Mouse (Mus musculus) intestine, embryonic 14.5 days (tissue): ENCODE results near the gene Tvp23a. TPM values are rescaled to one million over a fixed set of nuclear protein-coding genes. Genes with fewer than 3 reads are reported as not detected.

ENCODE experiments used
- ATAC-seq: fragments of 200-750 bp; cut with Nextera tagmentation; replicated peaks from 2 replicates; pipeline ENCODE4 v1.8.0; 2017; ENCODE audit warnings: low read depth, moderate number of reproducible peaks, moderate TSS enrichment, moderate library complexity; ENCODE audit not compliant: low FRiP score, low TSS enrichment
- DNase-seq: peaks from one replicate; pipeline ENCODE4 v3.0.0-alpha.2; 2018; ENCODE audit warnings: low spot score
- H3K27ac ChIP-seq: fragments of 300-500 bp; sonication (generic); 2 replicates; pipeline ENCODE4 v1.5.1; 2014; ENCODE audit warnings: low read depth, mild to moderate bottlenecking, control low read depth
- H3K27me3 ChIP-seq: fragments of 300-500 bp; sonication (generic); replicated peaks from 2 replicates; pipeline ENCODE4 v1.6.1; 2014; ENCODE audit warnings: low read length, control low read depth; ENCODE audit not compliant: control insufficient read depth, insufficient read depth
- H3K36me3 ChIP-seq: fragments of 300-500 bp; sonication (generic); 2 replicates; pipeline ENCODE4 v1.6.1; 2014; ENCODE audit warnings: low read length, control low read depth; ENCODE audit not compliant: control insufficient read depth, insufficient read depth
- H3K4me1 ChIP-seq: fragments of 300-500 bp; sonication (generic); replicated peaks from 2 replicates; pipeline ENCODE4 v1.6.1; 2014; ENCODE audit warnings: low read length, control low read depth, mixed read lengths; ENCODE audit not compliant: control insufficient read depth, insufficient read depth
- H3K4me2 ChIP-seq: fragments of 300-500 bp; sonication (generic); 2 replicates; pipeline ENCODE4 v1.6.1; 2014; ENCODE audit warnings: low read length
- H3K4me3 ChIP-seq: fragments of 300-500 bp; sonication (generic); 2 replicates; pipeline ENCODE4 v1.5.1; 2014; ENCODE audit warnings: low read depth, low read length, control low read depth, mixed read lengths
- H3K9ac ChIP-seq: fragments of 300-500 bp; sonication (generic); 2 replicates; pipeline ENCODE4 v1.6.1; 2014; ENCODE audit warnings: mild to moderate bottlenecking, low read length
- H3K9me3 ChIP-seq: fragments of 300-500 bp; sonication (generic); 2 replicates; pipeline ENCODE4 v1.6.1; 2016; ENCODE audit warnings: low read length, control low read depth; ENCODE audit not compliant: control insufficient read depth
- WGBS: fragments of 180-500 bp; shearing (Covaris S2); extraction: QIAGEN DNeasy Blood & Tissue Kit; methylation state at CpG from one replicate; pipeline ENCODE4 v1.1.7; 2014; 5-methylcytosine and 5-hydroxymethylcytosine counted together
- polyA plus RNA-seq: library from polyadenylated mRNA; unstranded; fragments of >200 nt; fragmentation: Nextera tagmentation; extraction: Ambion mirVana; gene quantifications from 2 replicates; pipeline ENCODE4 v1.2.1, GENCODE M21; 2014

The Tvp23a gene
- polyA plus RNA-seq, 1 experiment from 2014 or later, result 11.4 TPM

- Histone ChIP-seq H3K27ac (no peak within 1 kb of the TSS), H3K9ac (0 out of 2 replicates have a peak within 1 kb of the TSS, but pooled peaks have one; percentile 2), H3K4me1 (peaks cover 6% of the 10 kb centered on the region; the same call in 1 of the 2 replicates), H3K27me3 (0 out of 2 replicates have a peak, but pooled peaks cover 4% of the 10 kb centered on the region), H3K4me2 (peak within 1 kb of the TSS; percentile 56), H3K36me3 (no peaks in the 10 kb centered on the region), H3K4me3 (peak within 1 kb of the TSS; percentile 23), H3K9me3 (no peaks in the 10 kb centered on the region)
- 9% methylated on average over 37 of the region's 37 CpGs for WGBS
- DNase-seq (peak; percentile 74), ATAC-seq (peak; percentile 53)
These were observed 52.2 kb downstream of the Tvp23a start, which contains the start of gene Tekt5 for GRCm38 (mm10) chr16:10394699-10395540. TSS of gene Tekt5 (minus strand) at chr16:10395490.

- H3K9me3 ChIP-seq, result no peaks in the 10 kb centered on the region
- H3K4me3 ChIP-seq, result no peak overlapping the region
- no peak overlapping the region for H3K9ac ChIP-seq
- no peak for ATAC-seq
- 0 out of 2 replicates have a peak, but pooled peaks cover 4% of the 10 kb centered on the region for H3K27me3 ChIP-seq
- peaks cover 6% of the 10 kb centered on the region; the same call in 1 of the 2 replicates for H3K4me1 ChIP-seq
- WGBS, result 85% methylated on average over 9 of the region's 9 CpGs
- H3K27ac ChIP-seq, result no peak overlapping the region
- H3K4me2 ChIP-seq, result no peak overlapping the region
- no peak for DNase-seq
- H3K36me3 ChIP-seq, result no peaks in the 10 kb centered on the region
These were observed 54.6 kb downstream of the Tvp23a start for GRCm38 (mm10) chr16:10392587-10392986.

- Histone ChIP-seq H3K27ac (no peak overlapping the region), H3K4me2 (no peak overlapping the region), H3K4me1 (no peaks in the 10 kb centered on the region), H3K9me3 (no peaks in the 10 kb centered on the region), H3K27me3 (no peaks in the 10 kb centered on the region), H3K36me3 (no peaks in the 10 kb centered on the region), H3K4me3 (no peak overlapping the region), H3K9ac (no peak overlapping the region)
- DNase-seq (no peak), ATAC-seq (no peak)
- WGBS, result 87% methylated on average over 6 of the region's 6 CpGs
These were observed 58.4 kb downstream of the Tvp23a start for GRCm38 (mm10) chr16:10388634-10389365.

GRCm38 (mm10) chr16:10385261-10385660 is 61.9 kb downstream of the Tvp23a start:
- no peak overlapping the region for H3K9ac ChIP-seq
- H3K27ac ChIP-seq, result no peak overlapping the region
- no peaks in the 10 kb centered on the region for H3K36me3 ChIP-seq
- no peak overlapping the region for H3K4me2 ChIP-seq
- 86% methylated on average over 12 of the region's 12 CpGs for WGBS
- DNase-seq, result no peak
- H3K4me3 ChIP-seq, result no peak overlapping the region
- no peak for ATAC-seq
- no peaks in the 10 kb centered on the region for H3K4me1 ChIP-seq
- H3K27me3 ChIP-seq, result no peaks in the 10 kb centered on the region
- H3K9me3 ChIP-seq, result no peaks in the 10 kb centered on the region

GRCm38 (mm10) chr16:10384544-10384943 is 62.6 kb downstream of the Tvp23a start:
- Histone ChIP-seq H3K9me3 (no peaks in the 10 kb centered on the region), H3K27me3 (no peaks in the 10 kb centered on the region), H3K9ac (no peak overlapping the region), H3K36me3 (no peaks in the 10 kb centered on the region), H3K4me1 (no peaks in the 10 kb centered on the region), H3K4me3 (no peak overlapping the region), H3K4me2 (peak overlapping the region; percentile 47), H3K27ac (no peak overlapping the region)
- DNase-seq (no peak), ATAC-seq (no peak; the same call in 1 of the 2 replicates)
- 68% methylated on average over 3 of the region's 3 CpGs for WGBS

GRCm38 (mm10) chr16:10384060-10384497 is 63.1 kb downstream of the Tvp23a start:
- Histone ChIP-seq H3K36me3 (no peaks in the 10 kb centered on the region), H3K9me3 (no peaks in the 10 kb centered on the region), H3K27me3 (no peaks in the 10 kb centered on the region), H3K4me3 (peak overlapping the region; percentile 8; the same call in 1 of the 2 replicates), H3K9ac (no peak overlapping the region), H3K4me1 (no peaks in the 10 kb centered on the region), H3K4me2 (peak overlapping the region; percentile 47), H3K27ac (no peak overlapping the region)
- ATAC-seq (peak; percentile 79), DNase-seq (no peak)
- WGBS, result 15% methylated on average over 8 of the region's 8 CpGs

GRCm38 (mm10) chr16:10379531-10379930 is 67.6 kb downstream of the Tvp23a start:
- H3K27me3 ChIP-seq, result no peaks in the 10 kb centered on the region
- H3K4me2 ChIP-seq, result no peak overlapping the region
- H3K4me3 ChIP-seq, result no peak overlapping the region
- no peak overlapping the region for H3K9ac ChIP-seq
- no peaks in the 10 kb centered on the region for H3K9me3 ChIP-seq
- DNase-seq, result no peak
- no peak for ATAC-seq
- H3K27ac ChIP-seq, result no peak overlapping the region
- H3K4me1 ChIP-seq, result no peaks in the 10 kb centered on the region
- no peaks in the 10 kb centered on the region for H3K36me3 ChIP-seq
- WGBS, result 48% methylated on average over 2 of the region's 2 CpGs

GRCm38 (mm10) chr16:10377286-10377685 is 69.9 kb downstream of the Tvp23a start:
- Histone ChIP-seq H3K27me3 (no peaks in the 10 kb centered on the region), H3K4me2 (no peak overlapping the region), H3K4me1 (no peaks in the 10 kb centered on the region), H3K27ac (no peak overlapping the region), H3K36me3 (no peaks in the 10 kb centered on the region), H3K4me3 (no peak overlapping the region), H3K9ac (no peak overlapping the region), H3K9me3 (no peaks in the 10 kb centered on the region)
- no peak for ATAC-seq
- 56% methylated on average over 1 of the region's 1 CpGs for WGBS
- no peak for DNase-seq
